Comparison of ENCODE assay signal across 10 mouse cellular contexts in genomic region chr7:19155825-19156475, GRCm38 (mm10). TPM values are rescaled to one million over a fixed set of nuclear protein-coding genes. Genes with fewer than 3 reads are reported as not detected.
DNase-seq lines count a peak whose midpoint lies in the region; ATAC-seq and TF ChIP-seq lines count a peak whose summit lies in the region.
"Had no signal": no experiment of that assay in that cellular context is flagged by ENCODE, and none has a peak within 500 bp of the region (broad histone marks: within the 10 kb centered on the region; RNA-seq: fewer than 3 reads in every experiment).

No protein-coding gene starts in this region.

- DNase-seq in kidney, postnatal 25 days = no peak
- peak; percentile 90 for DNase-seq in 3T3-L1 (ENCODE audit: low read depth, low spot score)
- DNase-seq in brain, embryonic 14.5 days (ENCODE audit: low read depth) = no peak
- DNase-seq in right cerebral cortex, postnatal 14 days = no peak
- DNase-seq: gastrocnemius, postnatal 25 days; right cerebral cortex, adult 18-20 months had no signal

- no peak for TF ChIP-seq POLR2A in brain, embryonic 14.5 days (IDR thresholded peaks at IDR 0.05; ENCODE audit: borderline replicate concordance, extremely low read depth, insufficient read depth, insufficient read length, poor library complexity, severe bottlenecking)

- H3K4me1 ChIP-seq in kidney, embryonic 15.5 days = peaks cover 44% of the 10 kb centered on the region

- ATAC-seq in kidney, embryonic 15.5 days (replicated peaks; ENCODE audit: low FRiP score) = no peak
- no peak for ATAC-seq in erythroid progenitor cell, adult 5-6 weeks (replicated peaks; ENCODE audit: low FRiP score, poor library complexity, severe bottlenecking)

- H3K36me3 ChIP-seq in kidney, embryonic 15.5 days = peaks cover 33% of the 10 kb centered on the region
- H3K36me3 ChIP-seq in C2C12 (ENCODE audit: control insufficient read depth, insufficient read depth) = peaks cover 16% of the 10 kb centered on the region

- WGBS in kidney, embryonic 15.5 days = 29% methylated on average over 13 of the region's 13 CpGs

- no peaks in the 10 kb centered on the region for H3K9me3 ChIP-seq in kidney, embryonic 15.5 days (replicated peaks)
- H3K9me3 ChIP-seq: limb, embryonic 13.5 days had no signal

- H3K27ac ChIP-seq in kidney, embryonic 15.5 days = peak overlapping the region; percentile 14; the same call in 1 of the 2 replicates
- H3K27ac ChIP-seq: limb, embryonic 13.5 days had no signal

- H3K27me3 ChIP-seq in kidney, embryonic 15.5 days = peaks cover 24% of the 10 kb centered on the region
- H3K27me3 ChIP-seq in C2C12 (ENCODE audit: control insufficient read depth, insufficient read depth, insufficient read length) = no peaks in the 10 kb centered on the region

- no peak overlapping the region for H3K9ac ChIP-seq in kidney, embryonic 15.5 days
- H3K9ac ChIP-seq: limb, embryonic 13.5 days had no signal

- H3K4me2 ChIP-seq in kidney, embryonic 15.5 days = no peak overlapping the region
- H3K4me2 ChIP-seq: limb, embryonic 13.5 days had no signal

- H3K4me3 ChIP-seq in kidney, embryonic 15.5 days (replicated peaks) = no peak overlapping the region
- no peak overlapping the region for H3K4me3 ChIP-seq in C2C12 (ENCODE audit: insufficient read depth, poor library complexity, severe bottlenecking)
- H3K4me3 ChIP-seq: limb, embryonic 13.5 days had no signal

- H3ac ChIP-seq in C2C12 (ENCODE audit: control insufficient read depth, insufficient read length, low read depth) = no peak overlapping the region

- TF ChIP-seq CTCF in C2C12 (IDR thresholded peaks at IDR 0.05; ENCODE audit: control insufficient read depth, insufficient read depth, insufficient read length) = peak; percentile 42
- peak; percentile 27; the same call in 1 of the 2 replicates for TF ChIP-seq CTCF in brain, embryonic 14.5 days (IDR thresholded peaks at IDR 0.05; ENCODE audit: borderline replicate concordance, extremely low read depth, insufficient read depth, insufficient read length)

- H3K79me2 ChIP-seq in C2C12 (ENCODE audit: control insufficient read depth, insufficient read depth) = peaks cover 13% of the 10 kb centered on the region

- peaks cover 5% of the 10 kb centered on the region for H3K79me3 ChIP-seq in C2C12 (ENCODE audit: low read depth)

TF ChIP-seq in C2C12, 6 proteins besides CTCF, POLR2A, EP300 and RAD21:
- TF ChIP-seq USF1 (IDR thresholded peaks at IDR 0.05; ENCODE audit: low read depth) (no peak), MYOD1 (IDR thresholded peaks at IDR 0.05; ENCODE audit: control insufficient read depth, insufficient read length, low read depth) (no peak), MYOG (IDR thresholded peaks at IDR 0.05; ENCODE audit: control insufficient read depth, extremely low read depth, insufficient read length) (no peak), FOSL1 (IDR thresholded peaks at IDR 0.05; ENCODE audit: insufficient read depth, low read length, poor library complexity, severe bottlenecking) (peak; percentile 40)

RNA-seq across cellular contexts. Expression of gene Snrpd2, which starts 6.4 kb away (rescaled TPM):
- 157 and 162 TPM in 2 replicates for polyA plus RNA-seq in kidney, embryonic 15.5 days (2015; fragmentation: Nextera tagmentation; extraction: Ambion mirVana)
- polyA plus RNA-seq in C2C12 (2012; fragmentation: generic; extraction: Trizol) = 255 TPM
- 95.5 and 107 TPM in 2 replicates for polyA plus RNA-seq in brain, embryonic 14.5 days (2012; rRNA removed)
- 15.5 and 22.0 TPM in 2 replicates for total RNA-seq in erythroid progenitor cell, adult 5-6 weeks (2015; ENCODE audit: low replicate concordance)
- total RNA-seq in erythroid progenitor cell, adult 5-6 weeks (2017; ENCODE audit: low replicate concordance) = 5.4 and 15.7 TPM in 2 replicates

RNA-seq across cellular contexts. Expression of gene Qpctl, which starts 6.9 kb away (rescaled TPM):
- polyA plus RNA-seq in kidney, embryonic 15.5 days (2015; fragmentation: Nextera tagmentation; extraction: Ambion mirVana) = 13.5 and 14.4 TPM in 2 replicates
- polyA plus RNA-seq in C2C12 (2012; fragmentation: generic; extraction: Trizol) = 12.3 TPM
- polyA plus RNA-seq in brain, embryonic 14.5 days (2012; rRNA removed) = 18.3 and 20.8 TPM in 2 replicates
- 2.5 and 2.9 TPM in 2 replicates for total RNA-seq in erythroid progenitor cell, adult 5-6 weeks (2015; ENCODE audit: low replicate concordance)
- 1.9 TPM in 2 replicates for total RNA-seq in erythroid progenitor cell, adult 5-6 weeks (2017; ENCODE audit: low replicate concordance)

RNA-seq across cellular contexts. Expression of gene Gipr, which starts 10.0 kb away (rescaled TPM):
- 0.76 and 1.0 TPM in 2 replicates for polyA plus RNA-seq in kidney, embryonic 15.5 days (2015; fragmentation: Nextera tagmentation; extraction: Ambion mirVana)
- polyA plus RNA-seq in C2C12 (2012; fragmentation: generic; extraction: Trizol) = 0.43 TPM
- 9.6 and 24.5 TPM in 2 replicates for polyA plus RNA-seq in brain, embryonic 14.5 days (2012; rRNA removed)
- not detected in 2 replicates for total RNA-seq in erythroid progenitor cell, adult 5-6 weeks (2015; ENCODE audit: low replicate concordance)
- total RNA-seq in erythroid progenitor cell, adult 5-6 weeks (2017; ENCODE audit: low replicate concordance) = not detected in 2 replicates
- total RNA-seq: gastrocnemius, postnatal 25 days had no signal

RNA-seq across cellular contexts. Expression of gene Eml2, which starts 20.3 kb away (rescaled TPM):
- polyA plus RNA-seq in kidney, embryonic 15.5 days (2015; fragmentation: Nextera tagmentation; extraction: Ambion mirVana) = 9.5 and 16.8 TPM in 2 replicates
- polyA plus RNA-seq in C2C12 (2012; fragmentation: generic; extraction: Trizol) = 16.4 TPM
- polyA plus RNA-seq in brain, embryonic 14.5 days (2012; rRNA removed) = 42.4 and 48.3 TPM in 2 replicates
- total RNA-seq in erythroid progenitor cell, adult 5-6 weeks (2015; ENCODE audit: low replicate concordance) = 2.5 TPM in 1 of 2 replicates, not detected in the other
- total RNA-seq in erythroid progenitor cell, adult 5-6 weeks (2017; ENCODE audit: low replicate concordance) = 1.3 TPM in 1 of 2 replicates, not detected in the other

RNA-seq across cellular contexts. Expression of gene Fbxo46, which starts 36.3 kb away (rescaled TPM):
- polyA plus RNA-seq in kidney, embryonic 15.5 days (2015; fragmentation: Nextera tagmentation; extraction: Ambion mirVana) = 16.1 and 16.3 TPM in 2 replicates
- polyA plus RNA-seq in C2C12 (2012; fragmentation: generic; extraction: Trizol) = 7.4 TPM
- 15.9 and 18.1 TPM in 2 replicates for polyA plus RNA-seq in brain, embryonic 14.5 days (2012; rRNA removed)
- total RNA-seq in erythroid progenitor cell, adult 5-6 weeks (2015; ENCODE audit: low replicate concordance) = 4.7 and 5.0 TPM in 2 replicates
- total RNA-seq in erythroid progenitor cell, adult 5-6 weeks (2017; ENCODE audit: low replicate concordance) = 6.3 and 7.3 TPM in 2 replicates
